Mouse (Mus musculus) megakaryocyte, embryonic 14.5 days (primary cell): ENCODE measurements around the gene Rhobtb3.

Source experiments
- FLI1 ChIP-seq: IDR thresholded peaks from 2 replicates; pipeline ENCODE4 v1.6.1; 2012; ENCODE audit warnings: low read length, inconsistent platforms, mixed read lengths
- GATA1 ChIP-seq: IDR thresholded peaks from 3 replicates; pipeline ENCODE4 v1.6.1; 2012; ENCODE audit warnings: mixed read lengths, low read length, inconsistent platforms, borderline replicate concordance

DNA sequence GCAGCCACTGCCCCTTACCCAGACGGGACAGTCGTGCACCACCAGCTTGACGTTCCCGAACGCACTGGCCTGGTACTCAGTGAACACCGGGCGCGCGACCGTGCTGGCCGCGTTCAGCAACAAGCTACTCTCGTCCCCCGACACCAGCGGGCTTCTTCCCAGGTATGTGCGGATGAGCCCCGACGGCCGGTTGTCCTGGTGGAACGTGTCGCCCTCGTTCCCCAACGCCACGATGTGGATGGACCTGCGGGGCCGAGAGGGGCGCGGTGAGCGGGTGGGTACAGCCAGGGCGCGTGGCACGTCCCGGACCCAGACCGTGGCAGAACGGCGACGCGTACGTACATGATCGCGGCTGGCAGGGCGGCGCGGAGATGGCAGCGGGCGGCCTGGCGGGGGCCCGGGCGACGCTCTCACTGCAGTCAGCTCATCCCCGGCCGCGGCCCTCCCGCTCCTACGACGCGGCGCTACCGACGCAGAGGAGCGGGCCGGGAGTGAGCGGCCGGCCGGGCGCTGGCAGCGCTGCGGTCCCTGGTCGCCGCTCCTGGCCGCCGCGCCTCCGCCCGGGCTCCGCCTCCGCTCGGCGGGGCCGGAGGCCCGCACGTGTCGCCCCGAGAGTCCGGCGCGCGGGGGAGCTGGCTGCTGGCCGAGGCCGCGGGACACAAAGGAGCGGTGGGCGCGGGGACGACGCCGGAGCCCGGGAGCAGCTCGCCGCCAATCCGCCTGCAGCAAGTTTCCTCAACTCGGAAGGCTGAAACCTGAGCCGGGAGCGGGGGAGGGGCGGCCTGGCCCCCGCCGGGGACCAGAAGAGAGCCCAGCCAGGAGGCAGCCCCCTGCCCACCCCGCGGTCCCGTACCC lies at the start of gene Rhobtb3:
- TF ChIP-seq GATA1 (no peak), FLI1 (no peak)
